Mouse (Mus musculus): ENCODE results near the gene Nsf.

Gene Nsf

DNA sequence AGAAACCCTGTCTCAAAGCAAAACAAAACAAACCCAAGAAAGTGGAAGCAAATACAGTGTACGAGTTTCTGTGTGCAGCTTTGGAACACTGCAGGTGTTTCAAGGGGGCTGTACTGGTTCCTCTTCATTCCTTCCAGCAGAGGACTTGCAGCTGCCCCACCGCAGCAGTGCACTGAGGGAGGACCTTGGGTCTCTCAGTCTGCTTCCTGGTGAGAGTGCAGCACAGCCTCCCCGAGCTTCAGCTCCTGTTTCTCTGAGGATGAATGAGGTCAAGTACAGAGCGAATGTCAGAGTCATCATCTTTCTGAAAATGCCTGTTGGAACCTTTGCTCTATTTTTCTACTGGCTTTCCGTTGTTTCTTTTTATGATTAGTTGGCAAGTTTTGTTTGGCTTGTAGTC is 12.5 kb downstream of the Nsf start:
- no peak for DNase-seq (ENCODE audit: low spot score in 2 of 2)

GRCm38 (mm10) chr11:103940887-103941286 is 13.0 kb downstream of the Nsf start:
- no peak for DNase-seq (ENCODE audit: low spot score in 2 of 2)

GRCm38 (mm10) chr11:103937976-103938728 is 15.7 kb downstream of the Nsf start:
- DNase-seq (ENCODE audit: low spot score in 2 of 2): no peak

DNA sequence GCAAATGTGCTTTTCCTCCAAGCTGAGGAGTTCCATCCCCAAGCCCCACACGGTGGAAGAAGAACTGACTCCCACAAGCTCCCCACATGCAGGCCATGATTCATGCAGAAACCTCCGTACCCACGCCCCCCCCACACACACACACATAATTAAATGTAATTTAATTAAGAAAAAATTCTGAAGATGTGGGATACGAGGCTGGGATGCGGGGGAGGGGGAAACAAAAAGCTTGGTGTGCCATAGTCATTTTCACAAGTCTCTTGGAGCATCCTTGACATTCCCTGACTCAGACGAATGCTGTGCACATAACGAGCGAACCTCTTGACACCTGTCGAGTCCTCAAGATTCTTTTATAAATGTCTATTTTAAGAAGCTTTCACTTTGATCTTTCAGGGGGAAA is 16.4 kb downstream of the Nsf start:
- no peak for DNase-seq (ENCODE audit: low spot score in 2 of 2)

- DNase-seq (ENCODE audit: low spot score in 2 of 2): no peak
These were observed 18.1 kb downstream of the Nsf start for GRCm38 (mm10) chr11:103935717-103936116.

- no peak for DNase-seq (ENCODE audit: low spot score in 2 of 2)
These were observed 20.0 kb downstream of the Nsf start for GRCm38 (mm10) chr11:103933886-103934285.

GRCm38 (mm10) chr11:103923957-103924356 is 29.9 kb downstream of the Nsf start:
- DNase-seq (ENCODE audit: low spot score in 2 of 2): no peak

- no peak for DNase-seq (ENCODE audit: low spot score in 2 of 2)
These were observed 30.6 kb downstream of the Nsf start for GRCm38 (mm10) chr11:103923272-103923671.

DNA sequence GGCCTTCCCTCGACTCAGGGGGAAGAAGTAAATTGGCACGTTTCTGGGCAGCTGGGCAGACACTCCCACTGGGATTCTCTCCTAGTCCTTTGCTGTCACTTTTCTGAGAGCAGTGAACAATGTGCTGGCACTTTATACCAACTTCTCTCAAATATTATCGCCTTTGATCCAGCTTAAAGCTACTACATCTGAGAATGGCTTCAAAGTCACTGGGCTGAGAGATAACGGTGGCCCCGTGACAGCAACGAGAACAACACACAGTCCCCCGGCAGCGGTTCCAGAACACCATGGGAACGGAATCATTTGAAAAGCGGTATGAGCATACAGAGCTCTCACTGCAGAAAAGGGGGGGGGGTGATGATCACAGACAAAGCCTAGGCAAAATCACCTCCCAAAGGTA is 31.0 kb downstream of the Nsf start:
- DNase-seq (ENCODE audit: low spot score in 2 of 2): no peak

DNA sequence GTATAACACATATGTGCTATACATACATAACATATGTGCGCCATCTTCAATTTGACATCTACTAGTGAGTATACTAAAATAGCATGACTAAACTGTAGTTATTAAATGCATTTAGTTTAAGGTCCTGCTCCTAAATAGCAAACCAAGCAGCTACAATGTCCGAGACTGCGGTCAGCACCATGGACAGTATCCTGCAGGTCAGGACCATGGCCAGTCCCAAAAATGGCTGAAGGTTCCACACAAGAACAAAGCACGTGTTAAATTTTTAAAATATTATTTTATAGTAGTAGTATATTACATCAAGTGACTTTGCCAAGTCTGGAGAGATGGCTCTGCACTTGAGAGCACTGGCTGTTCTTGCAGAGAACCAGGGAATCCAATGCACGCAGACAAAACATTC is 33.2 kb downstream of the Nsf start:
- DNase-seq (ENCODE audit: low spot score in 2 of 2): no peak

DNA sequence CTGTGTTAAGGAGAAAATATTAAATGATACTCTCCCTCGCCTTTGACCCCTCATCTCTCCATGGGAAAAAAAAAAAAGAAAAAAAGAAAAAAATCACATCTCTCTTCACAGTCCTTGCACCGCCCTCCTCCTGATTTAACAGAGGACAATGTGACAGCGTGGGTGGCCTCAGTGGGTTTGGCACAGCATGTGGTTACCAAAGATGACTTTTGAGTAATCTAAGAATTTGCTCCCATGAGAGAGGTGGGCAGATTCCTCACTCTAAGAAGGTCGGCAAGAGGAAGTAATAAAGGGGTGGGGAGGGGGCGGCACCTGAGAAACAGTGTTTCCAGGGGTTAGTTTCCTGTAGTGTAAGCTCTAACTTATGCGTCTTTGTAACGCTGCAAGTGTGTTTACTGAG is 37.0 kb downstream of the Nsf start:
- DNase-seq (ENCODE audit: low spot score in 2 of 2): no peak

GRCm38 (mm10) chr11:103915686-103916085 is 38.2 kb downstream of the Nsf start:
- DNase-seq (ENCODE audit: low spot score in 2 of 2): no peak

- peak in 1 of 2 experiments; percentile 14 for DNase-seq (ENCODE audit: low spot score in 2 of 2)
These were observed 42.8 kb downstream of the Nsf start for GRCm38 (mm10) chr11:103910993-103911585.

GRCm38 (mm10) chr11:103910531-103910930 is 43.3 kb downstream of the Nsf start:
- no peak for DNase-seq (ENCODE audit: low spot score in 2 of 2)

DNA sequence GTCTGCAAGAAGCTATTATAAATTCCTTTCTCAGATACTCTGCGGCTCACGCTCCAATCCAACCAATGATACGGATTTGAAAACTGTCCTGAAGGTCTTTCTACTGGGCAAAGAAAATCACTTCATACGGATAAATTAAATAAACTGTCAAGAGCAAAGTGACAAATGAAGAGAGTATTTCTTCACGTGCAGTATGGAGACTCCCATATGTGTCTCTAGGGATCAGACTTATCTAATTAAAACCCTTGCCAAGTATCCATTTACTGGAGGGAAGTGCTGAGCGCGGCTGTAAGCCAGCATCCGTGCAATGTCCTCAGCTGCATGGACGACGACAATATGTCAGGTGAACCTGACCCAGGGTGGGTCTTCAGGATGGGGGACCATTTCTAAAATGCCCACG is 44.0 kb downstream of the Nsf start:
- no peak for DNase-seq (ENCODE audit: low spot score in 2 of 2)

- DNase-seq (ENCODE audit: low spot score in 2 of 2): no peak
These were observed 44.5 kb downstream of the Nsf start for GRCm38 (mm10) chr11:103909396-103909795.

DNA sequence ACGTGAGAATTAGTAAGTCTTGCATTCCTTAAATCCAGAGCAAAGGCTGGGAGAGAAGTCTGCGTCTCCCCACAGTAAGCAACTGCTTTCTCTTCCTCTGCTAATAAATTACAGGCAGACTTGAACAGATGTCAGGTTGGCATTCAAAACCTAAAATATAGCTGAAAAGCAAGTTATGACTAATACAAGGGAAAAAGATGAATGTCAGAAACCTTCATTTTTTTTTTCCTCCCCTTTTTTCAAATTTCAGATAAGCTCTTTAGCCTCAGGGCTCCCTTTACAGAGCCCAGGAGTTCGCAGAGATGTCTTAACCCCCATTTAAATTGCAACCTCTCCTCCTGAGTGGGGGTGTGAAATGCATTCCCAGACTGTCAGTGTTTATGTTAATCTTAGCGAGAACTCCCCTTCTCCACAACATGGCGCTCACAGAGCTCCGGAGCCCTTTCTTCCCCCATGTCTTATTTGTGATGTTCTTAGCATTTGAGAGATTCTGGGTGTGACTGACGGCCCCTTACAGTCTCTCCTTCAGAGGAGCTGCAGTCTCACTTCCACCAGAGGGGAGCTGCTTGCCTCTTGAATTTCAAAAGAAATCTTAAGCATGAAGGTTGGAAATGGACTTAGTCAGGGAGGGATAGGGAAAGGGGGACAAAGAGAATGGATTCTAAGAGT is 47.7 kb downstream of the Nsf start:
- no peak for DNase-seq (ENCODE audit: low spot score in 2 of 2)

GRCm38 (mm10) chr11:103905506-103905905 is 48.4 kb downstream of the Nsf start:
- DNase-seq (ENCODE audit: low spot score in 2 of 2): no peak

DNA sequence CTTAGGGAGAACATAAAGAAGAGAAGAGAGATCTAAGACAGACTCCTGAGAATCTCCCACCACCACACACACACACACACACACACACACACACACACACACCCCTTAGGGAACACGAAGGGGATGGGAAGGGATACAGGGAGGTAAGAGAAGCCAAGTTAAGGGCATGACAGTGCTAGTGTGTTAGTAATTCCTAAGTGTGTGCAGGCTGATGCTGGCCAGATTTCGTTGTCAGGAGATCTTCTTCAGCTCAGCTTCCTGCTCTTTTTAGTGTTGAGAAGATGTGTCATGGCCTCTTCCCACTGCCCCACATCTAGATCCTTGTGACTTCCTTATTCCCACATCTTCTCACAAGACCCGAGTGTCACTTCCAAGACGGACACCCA is 52.3 kb downstream of the Nsf start:
- no peak for DNase-seq (ENCODE audit: low spot score in 2 of 2)

DNA sequence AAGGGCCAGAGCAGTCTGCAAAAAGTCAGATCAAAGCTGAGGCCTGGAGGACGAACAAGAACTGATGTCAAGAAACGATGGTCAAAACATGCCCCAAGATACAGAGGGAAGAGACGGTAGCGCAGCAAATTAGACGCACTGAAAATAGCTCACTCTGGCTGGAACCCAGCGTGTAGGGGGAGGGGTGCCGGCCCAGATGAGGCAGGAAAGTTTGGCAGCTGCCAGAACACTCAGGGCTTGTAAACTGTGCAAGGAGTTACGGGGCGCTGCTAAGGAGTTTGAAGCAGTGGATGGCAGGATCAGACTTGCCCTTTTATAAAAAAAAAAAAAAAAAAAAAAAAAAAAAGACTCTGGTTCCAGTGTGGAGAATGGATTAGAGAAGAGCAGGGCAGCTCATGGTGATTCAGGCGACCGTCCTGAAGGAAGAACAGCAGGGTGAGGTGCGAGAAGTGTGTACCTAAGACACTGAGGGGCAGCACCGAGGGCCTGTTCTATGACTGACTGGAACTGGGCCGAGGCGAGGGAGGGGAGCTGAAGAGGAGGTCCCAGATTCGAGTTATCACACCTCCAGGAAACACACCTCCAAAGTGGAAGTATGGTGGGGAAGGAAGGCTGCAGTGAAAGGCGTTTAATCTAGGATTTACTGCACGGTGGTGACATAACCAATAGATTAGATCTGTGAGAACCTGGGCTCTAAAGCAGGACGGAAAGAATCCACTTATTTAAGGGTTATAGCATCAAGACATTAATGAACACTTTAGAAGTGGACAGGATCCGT is 52.9 kb downstream of the Nsf start:
- peak; percentile 24 to 69 for DNase-seq (ENCODE audit: low spot score in 2 of 2)

DNA sequence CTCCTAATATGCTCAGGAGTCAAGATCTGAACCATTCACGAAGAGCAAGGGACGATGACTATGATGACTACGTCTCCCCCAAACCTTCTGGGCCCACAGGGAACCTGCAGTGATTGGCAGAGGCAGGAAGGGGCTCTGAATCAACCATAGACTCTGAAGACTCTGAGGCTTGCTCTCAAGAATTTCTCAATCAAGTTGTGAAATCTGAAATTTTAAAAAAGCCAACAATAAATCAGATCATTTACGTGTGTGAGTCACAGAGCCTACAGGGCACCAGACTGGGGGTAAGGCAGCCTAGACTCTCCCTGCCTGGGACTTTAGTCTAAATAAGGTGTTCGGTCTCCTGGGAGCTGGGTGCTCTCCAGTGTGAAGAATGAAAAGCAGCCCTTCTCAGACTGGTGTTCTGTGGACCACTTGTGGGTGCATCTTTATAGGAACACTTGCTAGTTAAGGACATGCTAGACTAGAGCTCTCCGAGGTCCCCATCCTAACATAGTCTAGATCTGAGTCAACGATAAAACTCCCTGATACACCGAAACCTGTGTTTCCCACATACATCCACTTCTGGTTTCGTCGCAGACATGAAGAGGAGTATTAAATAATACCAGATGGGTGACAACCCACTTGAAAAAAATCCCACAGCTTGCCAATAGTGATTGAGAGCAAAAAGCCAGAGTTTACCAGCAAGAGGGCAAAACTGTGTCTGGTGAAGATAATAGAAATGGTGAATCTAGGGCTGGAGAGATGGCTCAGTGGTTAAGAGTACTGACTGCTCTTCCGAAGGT is 56.7 kb downstream of the Nsf start:
- no peak for DNase-seq (ENCODE audit: low spot score in 2 of 2)

- DNase-seq (ENCODE audit: low spot score in 2 of 2): no peak
These were observed 57.8 kb downstream of the Nsf start for GRCm38 (mm10) chr11:103896056-103896455.
